Mouse (Mus musculus): Measurements from ENCODE around the gene Rnf19b. TPM values are rescaled to one million over a fixed set of nuclear protein-coding genes. Genes with fewer than 3 reads are reported as not detected.

The Rnf19b gene
- polyA plus RNA-seq (2015; fragmentation: Nextera tagmentation; extraction: Ambion mirVana): 10.7 and 11.0 TPM in 2 replicates

- ATAC-seq (ENCODE audit: insufficient number of reproducible peaks, low FRiP score, low TSS enrichment, low read depth): peak; percentile 68
- WGBS: under 1% methylated on average over 74 of the region's 107 CpGs
Observed at GRCm38 (mm10) chr4:129058207-129059092, at the start of gene Rnf19b. Gene Rnf19b (plus strand): TSS chr4:129058271.

GRCm38 (mm10) chr4:129008672-129009071, 49.4 kb upstream of the Rnf19b start:
- 0 out of 2 replicates have a peak, but pooled peaks cover 7% of the 10 kb centered on the region for H3K4me1 ChIP-seq
- no peaks in the 10 kb centered on the region for H3K27me3 ChIP-seq
- ATAC-seq (ENCODE audit: insufficient number of reproducible peaks, low FRiP score, low TSS enrichment, low read depth): no peak
- peaks cover 53% of the 10 kb centered on the region for H3K36me3 ChIP-seq
- no peak overlapping the region for H3K4me2 ChIP-seq (replicated peaks)
- H3K27ac ChIP-seq (replicated peaks): no peak overlapping the region
- WGBS: 79% methylated on average over 3 of the region's 3 CpGs
- H3K9me3 ChIP-seq (replicated peaks): no peaks in the 10 kb centered on the region
- no peak overlapping the region for H3K4me3 ChIP-seq (replicated peaks)
- no peak overlapping the region for H3K9ac ChIP-seq

More at GRCm38 (mm10) chr4:129058207-129059092, at the start of gene Rnf19b:
- H3K4me3 ChIP-seq (replicated peaks): peak within 1 kb of the TSS; percentile 83
- H3K9me3 ChIP-seq (replicated peaks): no peaks in the 10 kb centered on the region
- H3K4me1 ChIP-seq: peaks cover 9% of the 10 kb centered on the region
- H3K36me3 ChIP-seq: no peaks in the 10 kb centered on the region
- H3K27ac ChIP-seq (replicated peaks): peak within 1 kb of the TSS; percentile 91
- H3K9ac ChIP-seq: peak within 1 kb of the TSS; percentile 82
- H3K4me2 ChIP-seq (replicated peaks): peak within 1 kb of the TSS; percentile 99
- no peaks in the 10 kb centered on the region for H3K27me3 ChIP-seq

- no peak for ATAC-seq (ENCODE audit: insufficient number of reproducible peaks, low FRiP score, low TSS enrichment, low read depth)
- Histone ChIP-seq H3K27ac (replicated peaks) (no peak overlapping the region), H3K9ac (no peak overlapping the region), H3K4me3 (replicated peaks) (no peak overlapping the region), H3K27me3 (no peaks in the 10 kb centered on the region), H3K9me3 (replicated peaks) (no peaks in the 10 kb centered on the region), H3K36me3 (peaks cover 48% of the 10 kb centered on the region), H3K4me2 (replicated peaks) (no peak overlapping the region), H3K4me1 (0 out of 2 replicates have a peak, but pooled peaks cover 7% of the 10 kb centered on the region)
- WGBS: 58% methylated on average over 5 of the region's 5 CpGs
Observed at GRCm38 (mm10) chr4:129009521-129009920, 48.5 kb upstream of the Rnf19b start.

- 45% methylated on average over 15 of the region's 15 CpGs for WGBS
- Histone ChIP-seq H3K36me3 (peaks cover 41% of the 10 kb centered on the region), H3K4me1 (peaks cover 15% of the 10 kb centered on the region), H3K9ac (no peak overlapping the region), H3K4me3 (replicated peaks) (no peak overlapping the region), H3K4me2 (replicated peaks) (no peak overlapping the region), H3K27ac (replicated peaks) (peak overlapping the region; percentile 63), H3K27me3 (no peaks in the 10 kb centered on the region), H3K9me3 (replicated peaks) (no peaks in the 10 kb centered on the region)
- ATAC-seq (ENCODE audit: insufficient number of reproducible peaks, low FRiP score, low TSS enrichment, low read depth): no peak
Observed at GRCm38 (mm10) chr4:129011604-129012121, 46.4 kb upstream of the Rnf19b start.

GRCm38 (mm10) chr4:129013151-129013864, 44.8 kb upstream of the Rnf19b start:
- Histone ChIP-seq H3K4me3 (replicated peaks) (no peak overlapping the region), H3K9ac (no peak overlapping the region), H3K4me1 (peaks cover 22% of the 10 kb centered on the region), H3K36me3 (peaks cover 25% of the 10 kb centered on the region), H3K9me3 (replicated peaks) (no peaks in the 10 kb centered on the region), H3K27me3 (no peaks in the 10 kb centered on the region), H3K27ac (replicated peaks) (no peak overlapping the region), H3K4me2 (replicated peaks) (no peak overlapping the region)
- ATAC-seq (ENCODE audit: insufficient number of reproducible peaks, low FRiP score, low TSS enrichment, low read depth): no peak
- WGBS: 60% methylated on average over 10 of the region's 10 CpGs

GRCm38 (mm10) chr4:129016329-129016728, 41.7 kb upstream of the Rnf19b start:
- ATAC-seq (ENCODE audit: insufficient number of reproducible peaks, low FRiP score, low TSS enrichment, low read depth): no peak
- no peaks in the 10 kb centered on the region for H3K27me3 ChIP-seq
- 0 out of 2 replicates have a peak, but pooled peaks cover under 1% of the 10 kb centered on the region for H3K36me3 ChIP-seq
- no peak overlapping the region; the same call in 1 of the 2 replicates for H3K9ac ChIP-seq
- peak overlapping the region; percentile 65 for H3K27ac ChIP-seq (replicated peaks)
- peaks cover 31% of the 10 kb centered on the region for H3K4me1 ChIP-seq
- H3K4me2 ChIP-seq (replicated peaks): 0 out of 2 replicates have a peak overlapping the region, but pooled peaks have one; percentile 22
- H3K9me3 ChIP-seq (replicated peaks): no peaks in the 10 kb centered on the region
- no peak overlapping the region for H3K4me3 ChIP-seq (replicated peaks)
- 22% methylated on average over 4 of the region's 4 CpGs for WGBS

- Histone ChIP-seq H3K9me3 (replicated peaks) (no peaks in the 10 kb centered on the region), H3K9ac (no peak overlapping the region), H3K27me3 (no peaks in the 10 kb centered on the region), H3K27ac (replicated peaks) (no peak overlapping the region), H3K4me3 (replicated peaks) (no peak overlapping the region), H3K4me2 (replicated peaks) (no peak overlapping the region), H3K36me3 (no peaks in the 10 kb centered on the region), H3K4me1 (peaks cover 31% of the 10 kb centered on the region)
- WGBS: 73% methylated on average over 10 of the region's 10 CpGs
- ATAC-seq (ENCODE audit: insufficient number of reproducible peaks, low FRiP score, low TSS enrichment, low read depth): no peak
Observed at GRCm38 (mm10) chr4:129017150-129017549, 40.9 kb upstream of the Rnf19b start.

- no peak for ATAC-seq (ENCODE audit: insufficient number of reproducible peaks, low FRiP score, low TSS enrichment, low read depth)
- no peaks in the 10 kb centered on the region for H3K27me3 ChIP-seq
Observed at GRCm38 (mm10) chr4:129018788-129019435, 39.2 kb upstream of the Rnf19b start.

GRCm38 (mm10) chr4:129019788-129020187, 38.3 kb upstream of the Rnf19b start:
- no peak overlapping the region for H3K4me3 ChIP-seq (replicated peaks)
- no peak overlapping the region for H3K9ac ChIP-seq
- peaks cover 25% of the 10 kb centered on the region for H3K4me1 ChIP-seq
- H3K9me3 ChIP-seq (replicated peaks): no peaks in the 10 kb centered on the region
- H3K36me3 ChIP-seq: no peaks in the 10 kb centered on the region
- ATAC-seq (ENCODE audit: insufficient number of reproducible peaks, low FRiP score, low TSS enrichment, low read depth): no peak
- H3K27ac ChIP-seq (replicated peaks): no peak overlapping the region
- H3K27me3 ChIP-seq: no peaks in the 10 kb centered on the region
- 77% methylated on average over 9 of the region's 9 CpGs for WGBS
- H3K4me2 ChIP-seq (replicated peaks): no peak overlapping the region

More at GRCm38 (mm10) chr4:129018788-129019435, 39.2 kb upstream of the Rnf19b start:
- Histone ChIP-seq H3K4me1 (peaks cover 24% of the 10 kb centered on the region), H3K36me3 (no peaks in the 10 kb centered on the region), H3K27ac (replicated peaks) (no peak overlapping the region), H3K4me3 (replicated peaks) (no peak overlapping the region), H3K9ac (no peak overlapping the region), H3K9me3 (replicated peaks) (no peaks in the 10 kb centered on the region), H3K4me2 (replicated peaks) (no peak overlapping the region)
- WGBS: 82% methylated on average over 9 of the region's 9 CpGs

- ATAC-seq (ENCODE audit: insufficient number of reproducible peaks, low FRiP score, low TSS enrichment, low read depth): 0 out of 2 replicates have a peak, but pooled peaks have one; percentile 49
- H3K4me1 ChIP-seq: peaks cover 27% of the 10 kb centered on the region
- no peaks in the 10 kb centered on the region for H3K27me3 ChIP-seq
- no peak overlapping the region for H3K27ac ChIP-seq (replicated peaks)
- 59% methylated on average over 6 of the region's 6 CpGs for WGBS
- H3K9ac ChIP-seq: no peak overlapping the region
- no peaks in the 10 kb centered on the region for H3K9me3 ChIP-seq (replicated peaks)
- no peak overlapping the region for H3K4me3 ChIP-seq (replicated peaks)
- H3K36me3 ChIP-seq: no peaks in the 10 kb centered on the region
- no peak overlapping the region for H3K4me2 ChIP-seq (replicated peaks)
Observed at GRCm38 (mm10) chr4:129020454-129020853, 37.6 kb upstream of the Rnf19b start.
